Mouse (Mus musculus): ENCODE measurements around the gene Sesn3.
A peak's percentile ranks its signal among the peaks of the same experiment; 100 is the strongest.

DNA sequence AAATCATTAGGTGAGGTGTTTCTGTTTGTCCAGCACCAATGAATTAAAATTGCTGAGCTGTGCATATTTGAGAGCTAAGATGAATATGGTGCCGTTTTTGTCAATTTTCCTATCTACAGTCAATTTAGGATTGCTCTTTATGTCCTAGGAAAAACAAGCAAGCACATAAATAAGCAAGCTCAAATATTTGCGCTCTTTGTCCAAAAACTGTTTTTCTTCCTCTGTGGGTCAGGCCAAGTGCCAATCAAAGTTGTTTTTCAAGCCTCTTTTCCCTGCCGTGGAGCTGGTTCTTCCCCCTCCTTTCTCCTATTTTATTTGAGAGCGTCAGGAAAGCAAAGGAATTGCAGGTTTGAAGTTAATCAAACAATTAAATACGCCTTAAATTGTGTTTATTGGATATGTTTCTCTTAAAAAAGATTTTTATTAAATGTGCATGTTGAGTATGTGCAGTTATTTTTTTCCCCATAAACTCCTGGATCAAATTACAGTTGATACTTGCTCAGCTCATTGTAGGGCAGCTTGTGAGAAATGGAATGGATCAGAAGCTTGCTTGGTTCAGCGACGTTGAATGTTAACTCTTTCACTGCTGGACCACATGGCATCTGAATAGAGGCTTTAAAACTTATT lies 2.6 kb downstream of the Sesn3 start:
- peak; percentile 98 for TF ChIP-seq MAFK (IDR thresholded peaks at IDR 0.05; ENCODE audit: insufficient replicate concordance, low read length)
- no peak for TF ChIP-seq CTCF (conservative IDR thresholded peaks at IDR 0.05 in 1 of 2, IDR thresholded peaks at IDR 0.05 in 1 of 2; ENCODE audit: low read depth in 2 of 2, low read length in 2 of 2)
- no peak for TF ChIP-seq GABPA (IDR thresholded peaks at IDR 0.05; ENCODE audit: insufficient replicate concordance, low read depth, low read length)
- TF ChIP-seq POLR2A (IDR thresholded peaks at IDR 0.05; ENCODE audit: low read depth, low read length) = no peak
- TF ChIP-seq RCOR1 (conservative IDR thresholded peaks at IDR 0.05; ENCODE audit: low read depth, low read length) = no peak
- no peak for TF ChIP-seq SIN3A (IDR thresholded peaks at IDR 0.05; ENCODE audit: low read length)
- no peak for TF ChIP-seq E2F4 (IDR thresholded peaks at IDR 0.05; ENCODE audit: insufficient replicate concordance, low read depth, low read length)
- no peak for TF ChIP-seq SMC3 (IDR thresholded peaks at IDR 0.05; ENCODE audit: low read depth, low read length)
- no peak for TF ChIP-seq POLR2AphosphoS2 (IDR thresholded peaks at IDR 0.05; ENCODE audit: low read depth, low read length)
- TF ChIP-seq USF2 (conservative IDR thresholded peaks at IDR 0.05; ENCODE audit: low read depth, low read length) = no peak
- no peak for TF ChIP-seq MAX (IDR thresholded peaks at IDR 0.05; ENCODE audit: low read length)
- TF ChIP-seq IRF4 (IDR thresholded peaks at IDR 0.05; ENCODE audit: low read depth, low read length) = no peak
- no peak for TF ChIP-seq NRF1 (IDR thresholded peaks at IDR 0.05; ENCODE audit: low read depth, low read length)

Data from CH12.LX (cell line).